Mouse (Mus musculus) olfactory bulb, adult 2 months (tissue): ENCODE data around the gene Hist1h3c.
"Not testable (repeated sequence)": the region's sequence is repeated elsewhere in the genome, so short reads cannot be mapped to it uniquely, and the experiment has no call there.

Experiments
- CTCF ChIP-seq: fragments of 200-500 bp; IDR thresholded peaks from 2 replicates; pipeline ENCODE4 v1.5.1; 2012; ENCODE audit warnings: low read depth, mild to moderate bottlenecking, low read length, moderate library complexity; ENCODE audit not compliant: insufficient read depth
- POLR2A ChIP-seq: fragments of 200-500 bp; IDR thresholded peaks from 2 replicates; pipeline ENCODE4 v1.6.1; 2012; ENCODE audit warnings: mild to moderate bottlenecking, low read depth, low read length, moderate library complexity; ENCODE audit not compliant: insufficient read depth

- TF ChIP-seq CTCF, POLR2A: not testable (repeated sequence)
Measured at GRCm38 (mm10) chr13:23750839-23751477, 5.6 kb upstream of the Hist1h3c start, which contains the start of gene Hist1h2ab.
